Mouse (Mus musculus): ENCODE data around the gene Rasgrp4. TPM values are rescaled to one million over a fixed set of nuclear protein-coding genes. Genes with fewer than 3 reads are reported as not detected.

Rasgrp4 gene
- total and polyA plus RNA-seq, 3 experiments, result 0.26 to 3.2 (median 1.4) TPM

GRCm38 (mm10) chr7:29171562-29172097 lies 37.0 kb downstream of the Rasgrp4 start:
- peaks cover 12 to 31% of the 10 kb centered on the region in 2 experiments for H3K4me1 ChIP-seq (ENCODE audit: control insufficient read depth in 1 of 2, insufficient read depth in 2 of 2)
- in situ Hi-C loops (cut with MboI; ENCODE audit: low pct_ligation_motif_present, low pct_unique_long_range_greater_than_20kb, low sequenced_read_pairs) (no loop called here), dilution Hi-C loops (cut with MboI; ENCODE audit: extremely low pct_ligation_motif_present, extremely low pct_unique_long_range_greater_than_20kb, low sequenced_read_pairs) (no loop called here)
- TF ChIP-seq JUN (IDR thresholded peaks at IDR 0.05; ENCODE audit: insufficient read depth, low read depth, low read length) (no peak), E2F4 (IDR thresholded peaks at IDR 0.05; ENCODE audit: insufficient replicate concordance, low read depth, low read length) (no peak), CTCF (conservative IDR thresholded peaks at IDR 0.05 in 1 of 2, IDR thresholded peaks at IDR 0.05 in 1 of 2; ENCODE audit: low read depth in 2 of 2, low read length in 2 of 2) (no peak), ZKSCAN1 (IDR thresholded peaks at IDR 0.05; ENCODE audit: borderline replicate concordance, low read depth, low read length) (no peak), CHD2 (IDR thresholded peaks at IDR 0.05; ENCODE audit: low read length) (no peak), MAFK (IDR thresholded peaks at IDR 0.05; ENCODE audit: insufficient replicate concordance, low read length) (no peak), ETS1 (conservative IDR thresholded peaks at IDR 0.05; ENCODE audit: low read depth, low read length) (no peak), BHLHE40 (IDR thresholded peaks at IDR 0.05; ENCODE audit: low read depth, low read length) (no peak), MAX (IDR thresholded peaks at IDR 0.05; ENCODE audit: low read length) (no peak), TBP (conservative IDR thresholded peaks at IDR 0.05; ENCODE audit: low read depth, low read length) (no peak), GABPA (IDR thresholded peaks at IDR 0.05; ENCODE audit: insufficient replicate concordance, low read depth, low read length) (no peak), USF1 (IDR thresholded peaks at IDR 0.05; ENCODE audit: low read depth, low read length) (no peak), SMC3 (IDR thresholded peaks at IDR 0.05; ENCODE audit: low read depth, low read length) (no peak), NRF1 (IDR thresholded peaks at IDR 0.05; ENCODE audit: low read depth, low read length) (no peak), ZNF384 (IDR thresholded peaks at IDR 0.05; ENCODE audit: low read depth, low read length) (no peak), MXI1 (IDR thresholded peaks at IDR 0.05; ENCODE audit: low read depth, low read length) (no peak)
- H3K4me3 ChIP-seq (replicated peaks in 1 of 3; ENCODE audit: low read depth in 2 of 3, low read length in 2 of 3, poor library complexity in 1 of 3), result peak overlapping the region in 1 of 3 experiments; percentile 85
- no peak for DNase-seq (ENCODE audit: extremely low read depth)
- peaks cover 43 to 56% of the 10 kb centered on the region in 2 experiments for H3K36me3 ChIP-seq (replicated peaks in 1 of 2; ENCODE audit: control insufficient read depth in 1 of 2, insufficient read depth in 1 of 2, low read length in 1 of 2)
- no peaks in the 10 kb centered on the region for H3K9me3 ChIP-seq (replicated peaks; ENCODE audit: low read length)
- H3K4me2 ChIP-seq (ENCODE audit: insufficient read depth, low read depth, poor library complexity, severe bottlenecking), result peak overlapping the region; percentile 84
- peaks cover 2% of the 10 kb centered on the region; the same call in 1 of the 2 replicates for H3K79me2 ChIP-seq (replicated peaks; ENCODE audit: control insufficient read depth, extremely low read depth, insufficient read depth, poor library complexity, severe bottlenecking)
- H3K9ac ChIP-seq (ENCODE audit: insufficient read depth, low read depth), result no peak overlapping the region
- no peaks in the 10 kb centered on the region for H3K27me3 ChIP-seq (replicated peaks)
- no peak overlapping the region for H3K27ac ChIP-seq (ENCODE audit: insufficient read depth, low read depth)

GRCm38 (mm10) chr7:29172390-29173016 lies 37.9 kb downstream of the Rasgrp4 start:
- Histone ChIP-seq H3K9me3 (replicated peaks; ENCODE audit: low read length) (no peaks in the 10 kb centered on the region), H3K27ac (ENCODE audit: insufficient read depth, low read depth) (no peak overlapping the region), H3K4me2 (ENCODE audit: insufficient read depth, low read depth, poor library complexity, severe bottlenecking) (no peak overlapping the region), H3K4me1 (ENCODE audit: control insufficient read depth in 1 of 2, insufficient read depth in 2 of 2) (peaks cover 12 to 31% of the 10 kb centered on the region in 2 experiments), H3K9ac (ENCODE audit: insufficient read depth, low read depth) (no peak overlapping the region), H3K36me3 (replicated peaks in 1 of 2; ENCODE audit: control insufficient read depth in 1 of 2, insufficient read depth in 1 of 2, low read length in 1 of 2) (peaks cover 50 to 60% of the 10 kb centered on the region in 2 experiments), H3K27me3 (replicated peaks) (no peaks in the 10 kb centered on the region), H3K4me3 (replicated peaks in 1 of 3; ENCODE audit: low read depth in 2 of 3, low read length in 2 of 3, poor library complexity in 1 of 3) (no peak overlapping the region), H3K79me2 (replicated peaks; ENCODE audit: control insufficient read depth, extremely low read depth, insufficient read depth, poor library complexity, severe bottlenecking) (peaks cover 10% of the 10 kb centered on the region)
- dilution Hi-C loops (cut with MboI; ENCODE audit: extremely low pct_ligation_motif_present, extremely low pct_unique_long_range_greater_than_20kb, low sequenced_read_pairs) (no loop called here), in situ Hi-C loops (cut with MboI; ENCODE audit: low pct_ligation_motif_present, low pct_unique_long_range_greater_than_20kb, low sequenced_read_pairs) (no loop called here)
- TF ChIP-seq ZMIZ1 (IDR thresholded peaks at IDR 0.05; ENCODE audit: low read depth, low read length) (no peak), MYC (IDR thresholded peaks at IDR 0.05; ENCODE audit: low read depth, low read length) (no peak), ZKSCAN1 (IDR thresholded peaks at IDR 0.05; ENCODE audit: borderline replicate concordance, low read depth, low read length) (no peak), ELF1 (IDR thresholded peaks at IDR 0.05; ENCODE audit: low read depth, low read length) (no peak), JUND (conservative IDR thresholded peaks at IDR 0.05; ENCODE audit: low read depth, low read length) (no peak), MAZ (IDR thresholded peaks at IDR 0.05; ENCODE audit: low read depth, low read length) (no peak), MXI1 (IDR thresholded peaks at IDR 0.05; ENCODE audit: low read depth, low read length) (no peak), RCOR1 (conservative IDR thresholded peaks at IDR 0.05; ENCODE audit: low read depth, low read length) (no peak), TBP (conservative IDR thresholded peaks at IDR 0.05; ENCODE audit: low read depth, low read length) (no peak), IRF4 (IDR thresholded peaks at IDR 0.05; ENCODE audit: low read depth, low read length) (no peak), NRF1 (IDR thresholded peaks at IDR 0.05; ENCODE audit: low read depth, low read length) (no peak), ZC3H11A (IDR thresholded peaks at IDR 0.05; ENCODE audit: low read depth, low read length) (no peak), E2F4 (IDR thresholded peaks at IDR 0.05; ENCODE audit: insufficient replicate concordance, low read depth, low read length) (no peak), BHLHE40 (IDR thresholded peaks at IDR 0.05; ENCODE audit: low read depth, low read length) (no peak), MAFK (IDR thresholded peaks at IDR 0.05; ENCODE audit: insufficient replicate concordance, low read length) (no peak), SMC3 (IDR thresholded peaks at IDR 0.05; ENCODE audit: low read depth, low read length) (no peak), ETS1 (conservative IDR thresholded peaks at IDR 0.05; ENCODE audit: low read depth, low read length) (no peak), CHD2 (IDR thresholded peaks at IDR 0.05; ENCODE audit: low read length) (no peak), NELFE (IDR thresholded peaks at IDR 0.05; ENCODE audit: low read depth, low read length) (no peak), MAX (IDR thresholded peaks at IDR 0.05; ENCODE audit: low read length) (no peak)
- no peak for DNase-seq (ENCODE audit: extremely low read depth)
